Mouse (Mus musculus) mouse embryonic stem cell (cell line): ENCODE results near the gene H2-M5.

Experiments used
- in situ Hi-C, 2 experiments: fragments of 300-500 bp; cut with MboI; formaldehyde crosslinking; loops; 1 replicate in 1 of 2; 3 replicates in 1 of 2; pipeline ENCODE4 v1.14.3; 2019 to 2020; ENCODE audit warnings: low sequenced_read_pairs in 2 of 2, low pct_unique_long_range_greater_than_20kb in 1 of 2, mixed read lengths in 1 of 2; ENCODE audit not compliant: unreplicated experiment in 1 of 2

The H2-M5 gene

DNA sequence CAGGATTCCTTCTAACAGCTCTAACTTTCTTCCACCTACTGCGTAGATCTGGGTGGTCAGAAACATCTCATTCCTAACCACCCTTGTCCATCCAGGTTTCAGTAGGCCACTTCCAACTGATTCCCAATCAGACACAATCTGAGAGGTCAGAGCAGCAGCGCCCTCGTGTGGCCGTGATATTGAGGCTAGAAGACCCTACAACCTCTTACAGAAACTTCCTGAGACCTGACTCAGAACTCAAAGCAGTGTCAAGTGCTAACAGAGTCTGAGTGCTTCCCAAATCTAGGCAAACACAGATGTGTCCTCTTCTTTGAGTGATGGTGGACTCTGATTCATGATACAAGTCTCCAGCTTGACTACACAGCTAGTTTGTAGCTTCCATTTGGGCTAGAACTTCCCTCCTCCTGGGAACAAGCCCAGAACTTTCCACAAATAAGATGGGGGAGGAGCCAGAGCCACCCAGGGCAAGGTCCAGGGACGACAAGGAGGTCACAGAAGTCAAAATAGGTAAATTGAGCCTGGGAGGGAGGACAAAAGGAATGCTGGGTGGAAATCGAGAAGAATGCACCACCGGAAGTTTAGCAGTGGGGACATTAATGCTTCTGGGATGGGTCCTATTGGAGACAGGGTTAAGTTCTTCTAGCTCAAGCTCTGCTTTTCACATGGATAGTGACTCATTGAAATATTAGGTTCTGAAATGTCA, 7.8 kb upstream of the H2-M5 start:
- in situ Hi-C loops = loop anchor here in 1 of 2 experiments (25.0 kb wide), 1 partner anchor 1485 kb away; the partner anchor contains the start of genes Cchcr1, Pou5f1 and Tcf19

DNA sequence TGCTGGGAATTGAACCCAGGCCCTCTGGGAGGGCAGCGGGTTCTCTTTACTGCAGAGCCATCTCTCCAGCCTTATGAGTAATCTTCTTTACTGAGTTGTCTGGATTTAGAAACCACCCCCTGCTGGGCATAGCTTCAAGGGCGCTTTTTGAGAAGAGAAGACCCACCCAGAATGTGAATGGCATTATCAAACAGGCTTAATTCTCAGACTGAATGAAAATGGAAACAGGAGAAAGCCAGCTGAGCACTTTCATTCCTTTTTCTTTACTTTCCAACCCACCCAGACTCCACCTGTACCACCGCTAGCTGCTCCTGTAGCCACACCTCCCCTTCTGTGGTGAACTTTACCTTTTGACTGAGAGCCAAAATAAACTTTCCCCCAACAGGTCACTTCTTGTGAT, 6.1 kb upstream of the H2-M5 start:
- in situ Hi-C loops = loop anchor here in 1 of 2 experiments (25.0 kb wide), 1 partner anchor 1483 kb away; the partner anchor contains the start of genes Cchcr1, Pou5f1 and Tcf19

DNA sequence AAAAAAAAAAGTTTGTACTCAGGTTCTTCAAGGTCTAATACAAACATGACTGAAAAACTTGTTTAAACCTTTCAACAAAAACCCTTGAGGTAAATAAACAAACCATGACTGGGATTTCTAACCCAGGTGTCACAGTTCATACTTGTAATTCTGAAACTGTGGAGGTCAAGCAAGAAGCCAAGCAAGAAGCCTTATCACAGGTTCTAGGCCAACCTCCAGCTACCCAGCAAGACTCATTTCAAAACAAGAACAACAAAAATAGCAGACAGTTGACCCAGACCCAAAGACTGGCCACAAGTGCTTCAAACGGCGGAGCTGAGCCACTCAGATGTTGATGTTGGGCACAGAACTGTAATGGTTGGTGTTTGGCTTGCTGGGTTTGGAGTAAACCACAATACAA, 5.2 kb upstream of the H2-M5 start:
- in situ Hi-C loops = loop anchor here in 1 of 2 experiments (25.0 kb wide), 1 partner anchor 1482 kb away; the partner anchor contains the start of genes Cchcr1, Pou5f1 and Tcf19

DNA sequence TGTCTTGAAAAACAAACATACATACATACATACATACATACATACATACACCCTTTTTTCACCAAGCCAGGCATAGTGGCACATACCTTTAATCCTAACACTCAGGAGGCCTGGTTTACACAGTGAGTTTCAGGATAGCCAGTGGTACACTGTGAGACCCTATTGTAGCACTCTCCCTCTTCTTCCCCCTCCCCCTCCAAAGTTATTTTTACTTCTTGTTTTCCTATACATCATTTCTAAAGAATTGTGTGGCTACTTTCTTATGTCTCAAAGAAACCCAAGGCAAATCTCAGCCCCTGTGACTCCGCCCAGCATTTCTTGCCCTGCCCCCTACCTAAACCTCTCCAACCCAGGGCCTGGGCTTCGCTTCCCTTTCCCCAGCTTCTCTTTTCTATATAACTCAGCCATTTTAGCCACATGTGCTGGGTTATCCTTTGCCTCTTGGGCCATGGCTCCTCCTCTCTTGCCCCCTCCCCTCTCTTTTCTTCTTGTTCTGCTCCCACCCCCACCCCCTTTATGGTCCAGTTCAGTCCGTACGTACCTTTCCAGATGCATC, 4.5 kb upstream of the H2-M5 start:
- in situ Hi-C loops = loop anchor here in 1 of 2 experiments (25.0 kb wide), 1 partner anchor 1482 kb away; the partner anchor contains the start of genes Cchcr1, Pou5f1 and Tcf19

DNA sequence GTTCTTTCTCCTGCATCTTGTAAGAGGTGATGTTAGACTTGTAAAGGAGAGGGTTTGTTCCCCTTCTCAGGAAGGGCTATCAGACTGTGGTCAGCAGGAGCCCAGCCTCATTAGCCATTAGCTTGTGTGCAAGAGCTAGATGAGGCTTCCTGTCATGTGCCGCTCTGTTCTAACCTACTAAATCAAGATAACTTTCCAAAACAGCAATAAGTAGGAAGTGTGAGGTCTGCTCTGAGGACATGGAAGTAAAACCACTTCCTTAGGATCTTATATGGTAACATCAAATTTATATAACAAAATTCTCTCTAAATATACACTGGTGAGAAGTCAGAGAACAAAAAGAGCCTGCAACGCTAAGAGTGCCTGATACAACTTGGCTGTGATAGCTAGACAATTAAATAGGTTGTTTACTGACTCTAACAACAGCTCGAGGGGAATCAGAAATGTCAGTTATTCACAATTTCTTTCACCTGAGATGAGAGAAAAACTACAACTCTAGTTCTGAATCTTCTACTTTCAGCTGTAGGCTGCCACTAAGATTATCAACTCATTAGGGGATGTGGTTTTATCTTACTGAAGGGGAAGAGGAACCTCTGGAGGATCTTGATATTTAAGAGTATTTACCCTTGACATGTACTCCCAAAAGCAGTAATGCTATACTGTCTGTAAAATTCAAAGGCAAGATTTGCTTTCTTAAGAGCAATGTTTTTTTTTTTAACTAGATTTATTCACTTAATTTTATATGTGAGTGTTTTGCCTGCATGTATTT, 3.2 kb upstream of the H2-M5 start:
- in situ Hi-C loops = loop anchor here in 1 of 2 experiments (25.0 kb wide), 1 partner anchor 1480 kb away; the partner anchor contains the start of genes Cchcr1, Pou5f1 and Tcf19

DNA sequence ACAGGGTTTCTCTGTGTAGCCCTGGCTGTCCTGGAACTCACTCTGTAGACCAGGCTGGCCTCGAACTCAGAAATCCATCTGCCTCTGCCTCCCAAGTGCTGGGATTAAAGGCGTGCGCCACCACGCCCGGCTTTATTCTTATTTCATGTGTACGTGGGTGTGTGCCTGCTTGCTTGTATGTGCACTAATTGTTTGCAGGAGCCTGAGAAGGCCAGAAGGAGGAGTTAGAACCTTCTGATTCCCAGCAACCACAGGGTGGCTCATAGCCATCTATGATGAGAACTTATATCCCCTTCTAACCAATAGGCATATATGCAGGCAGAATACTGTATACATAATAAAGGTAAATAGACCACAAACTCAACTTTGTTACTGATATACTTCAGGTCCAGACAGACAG, 1.3 kb upstream of the H2-M5 start:
- in situ Hi-C loops = loop anchor here in 1 of 2 experiments (25.0 kb wide), 1 partner anchor 1478 kb away; the partner anchor contains the start of genes Cchcr1, Pou5f1 and Tcf19

DNA sequence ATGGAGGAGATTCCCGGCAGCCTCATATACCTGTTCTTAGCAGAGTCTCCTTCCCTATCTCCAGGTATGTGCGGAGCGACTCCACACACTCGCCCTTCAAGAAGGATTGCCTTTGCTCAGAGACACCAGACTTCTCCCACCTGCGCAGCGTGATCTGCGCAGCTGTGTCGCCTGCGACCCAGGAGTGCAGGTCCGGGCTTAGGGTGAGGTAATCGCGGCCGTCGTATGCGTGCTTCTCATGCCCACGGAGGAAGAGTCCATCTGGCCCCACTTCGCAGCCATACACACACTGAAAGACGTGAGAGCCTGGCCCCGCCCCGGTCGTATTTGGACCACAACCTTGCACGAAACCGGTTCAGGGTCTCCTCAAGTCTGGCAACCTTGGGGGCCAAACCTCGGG, 862 bp downstream of the H2-M5 start:
- in situ Hi-C loops = loop anchor here in 1 of 2 experiments (25.0 kb wide), 1 partner anchor 1476 kb away; the partner anchor contains the start of genes Cchcr1, Pou5f1 and Tcf19

DNA sequence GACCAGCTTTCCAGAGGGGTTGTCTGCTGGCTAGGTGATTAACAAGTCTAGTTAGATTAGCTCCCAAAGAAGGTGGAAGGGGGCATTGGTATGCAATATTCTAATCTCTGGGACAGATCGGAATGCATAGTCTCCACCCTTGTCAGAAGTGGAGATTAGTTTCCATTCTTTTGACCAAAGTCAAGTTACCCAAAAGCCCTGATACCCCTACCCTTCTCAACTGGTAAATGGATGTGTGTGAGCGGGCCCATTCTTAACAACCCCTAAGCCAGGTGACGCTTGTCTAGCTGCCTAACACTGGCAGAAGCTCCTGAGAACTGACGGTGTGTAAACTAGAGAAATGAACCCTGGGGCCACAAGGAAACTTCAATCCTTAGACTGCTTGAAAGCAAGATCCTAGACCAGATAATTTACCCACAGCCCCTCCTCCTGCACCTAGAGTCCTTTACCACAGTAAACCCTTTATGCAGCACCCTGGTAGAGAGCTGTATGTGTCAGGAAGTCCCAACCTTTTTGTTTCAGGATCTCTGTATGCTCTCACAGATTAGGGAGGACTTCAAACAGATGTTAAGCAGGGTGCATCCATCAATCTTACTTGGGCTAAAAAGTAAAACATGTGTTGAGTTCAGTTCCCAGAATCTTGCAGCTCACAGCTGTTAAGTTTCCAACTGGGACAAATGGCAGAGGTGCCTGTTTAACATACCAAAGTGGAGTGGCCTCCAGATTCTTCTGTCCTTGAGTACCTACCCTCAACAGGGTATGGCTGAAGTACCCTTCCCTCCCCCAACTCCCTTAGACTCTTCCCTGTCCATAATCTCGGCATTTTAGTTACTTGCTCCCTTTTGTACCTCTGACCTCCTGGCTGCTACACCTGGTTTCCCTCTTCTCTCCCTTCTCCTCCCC, 6.8 kb downstream of the H2-M5 start:
- in situ Hi-C loops = loop anchor here in 1 of 2 experiments (25.0 kb wide), 1 partner anchor 1470 kb away; the partner anchor contains the start of genes Cchcr1, Pou5f1 and Tcf19

DNA sequence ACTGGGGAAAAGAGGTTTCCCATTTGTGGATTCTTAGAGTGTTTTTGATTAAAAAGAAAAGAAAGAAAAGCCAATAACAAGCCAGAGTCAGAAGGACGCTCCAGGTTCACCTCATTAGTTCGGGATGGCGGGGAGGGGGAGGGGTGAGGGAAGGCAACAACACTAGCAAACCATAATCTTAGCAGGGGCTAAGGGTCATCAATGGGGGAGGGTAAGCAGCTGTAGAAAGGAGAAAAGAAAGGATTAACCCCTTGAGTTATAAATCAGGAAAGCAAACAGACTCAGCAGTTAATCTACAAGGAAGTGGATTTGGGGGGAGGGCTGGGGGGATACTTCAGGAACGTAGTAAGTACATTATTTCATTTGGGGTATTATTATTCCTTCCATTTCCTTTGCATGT, 7.5 kb downstream of the H2-M5 start:
- in situ Hi-C loops = loop anchor here in 1 of 2 experiments (25.0 kb wide), 1 partner anchor 1470 kb away; the partner anchor contains the start of genes Cchcr1, Pou5f1 and Tcf19

DNA sequence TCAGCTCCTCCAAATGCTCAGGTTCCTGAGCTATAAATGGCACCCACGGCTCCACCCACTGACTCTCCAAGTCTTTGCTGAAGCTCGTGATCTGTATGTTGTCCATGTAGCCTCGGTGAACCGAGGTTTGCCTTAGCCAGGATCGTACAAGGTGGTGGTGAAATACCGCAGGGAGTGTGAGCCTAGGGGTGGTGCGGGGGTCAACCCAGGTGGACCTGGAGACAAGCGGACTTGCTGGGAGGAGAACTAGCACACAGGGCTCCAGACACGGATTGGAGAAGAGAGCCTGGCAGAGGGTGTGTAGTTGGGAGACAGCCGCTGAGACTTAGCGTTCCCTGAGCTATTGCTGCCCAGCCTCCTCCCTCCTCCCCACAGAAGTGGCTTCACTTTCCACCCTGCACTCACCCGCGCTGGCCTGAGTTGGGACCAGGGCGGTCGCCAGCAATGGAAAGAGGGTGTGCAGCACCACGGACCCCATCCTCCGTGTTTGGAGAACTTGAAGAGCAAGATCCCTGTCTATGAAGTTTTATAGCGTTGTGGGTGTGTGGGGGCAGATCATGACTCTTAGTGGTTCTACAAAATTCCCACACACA, 8.0 kb downstream of the H2-M5 start, which contains the start of gene 2410137M14Rik:
2410137M14Rik (minus strand) TSS at position 17 of the 593 bp plus-strand sequence.
- in situ Hi-C loops = loop anchor here in 1 of 2 experiments (25.0 kb wide), 1 partner anchor 1469 kb away; the partner anchor contains the start of genes Cchcr1, Pou5f1 and Tcf19

DNA sequence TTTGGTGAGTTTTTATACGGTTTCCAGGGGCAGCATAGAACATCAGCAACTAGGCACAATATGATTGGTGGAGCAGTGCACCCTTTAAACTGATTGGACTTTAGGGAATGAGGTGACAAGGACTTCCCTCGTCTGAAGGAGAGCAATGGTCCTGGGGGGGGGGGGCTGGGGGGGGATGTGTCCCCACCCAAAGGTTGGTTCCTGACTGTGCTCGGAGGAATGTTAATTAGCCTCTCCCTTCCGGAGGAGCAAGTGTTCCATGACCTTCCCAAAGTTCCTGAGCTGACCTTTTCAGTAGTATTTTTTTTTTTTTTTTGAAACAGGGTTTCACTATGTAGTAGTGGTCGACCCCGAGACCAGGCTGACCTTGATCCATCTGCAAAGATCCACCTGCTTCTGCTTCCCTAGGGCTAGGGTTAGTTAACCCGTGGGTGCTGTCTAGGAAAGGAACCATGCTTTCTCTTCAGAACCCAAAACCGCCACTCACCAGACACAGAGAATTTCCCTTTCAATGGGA, 16.0 kb downstream of the H2-M5 start:
- in situ Hi-C loops = no loop called here

DNA sequence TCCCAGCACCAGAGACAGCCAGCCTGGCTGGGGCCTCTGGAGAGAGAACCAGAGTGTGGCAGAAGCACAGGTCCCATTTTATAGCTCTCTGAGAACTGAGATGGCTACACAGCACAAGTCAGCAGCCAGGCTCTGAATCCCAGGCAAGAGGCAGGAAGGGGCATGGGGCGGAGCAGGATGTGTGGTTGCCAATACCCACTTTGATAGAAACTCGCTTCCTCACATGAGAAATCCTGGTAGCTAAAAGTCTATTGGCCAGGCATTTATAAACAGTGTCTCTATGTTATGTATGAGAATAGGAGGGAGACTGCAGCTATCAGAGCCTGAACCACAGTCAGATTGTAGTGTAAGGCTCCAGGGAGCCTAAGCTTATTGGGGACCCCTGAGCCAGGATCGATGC, 16.5 kb downstream of the H2-M5 start:
- in situ Hi-C loops = no loop called here

DNA sequence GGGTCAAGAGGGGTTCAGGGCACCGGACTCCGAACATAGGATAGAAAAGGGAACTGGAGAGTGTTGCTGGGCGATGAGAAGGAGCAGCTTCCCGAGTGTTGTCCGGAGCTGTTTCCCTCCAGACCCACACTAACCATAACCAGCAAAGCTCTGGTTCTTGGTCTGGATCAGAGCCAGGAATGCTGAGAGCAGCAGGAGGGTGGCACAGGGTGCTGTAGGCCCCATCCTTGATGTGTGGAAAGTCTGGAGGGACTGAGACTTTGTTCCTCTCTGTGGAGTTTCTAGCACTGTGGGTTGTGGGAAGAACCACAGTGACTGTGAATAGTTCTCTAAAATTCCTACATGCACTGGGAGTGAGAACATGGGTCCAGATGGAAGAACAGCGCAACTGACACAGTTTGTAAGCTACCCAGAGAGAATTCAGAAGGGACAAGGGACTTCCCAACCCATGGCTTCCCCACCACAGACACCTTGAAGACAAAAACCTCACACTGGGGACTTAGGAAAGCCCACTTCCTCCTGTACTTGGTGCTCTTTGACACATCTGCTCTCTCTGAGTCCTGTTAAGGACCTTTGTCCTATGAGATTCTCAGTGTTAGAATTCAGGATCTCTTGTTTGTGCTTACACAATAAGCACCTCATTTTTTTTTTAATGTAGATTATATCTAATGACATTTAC, 18.0 kb downstream of the H2-M5 start:
- in situ Hi-C loops = no loop called here

DNA sequence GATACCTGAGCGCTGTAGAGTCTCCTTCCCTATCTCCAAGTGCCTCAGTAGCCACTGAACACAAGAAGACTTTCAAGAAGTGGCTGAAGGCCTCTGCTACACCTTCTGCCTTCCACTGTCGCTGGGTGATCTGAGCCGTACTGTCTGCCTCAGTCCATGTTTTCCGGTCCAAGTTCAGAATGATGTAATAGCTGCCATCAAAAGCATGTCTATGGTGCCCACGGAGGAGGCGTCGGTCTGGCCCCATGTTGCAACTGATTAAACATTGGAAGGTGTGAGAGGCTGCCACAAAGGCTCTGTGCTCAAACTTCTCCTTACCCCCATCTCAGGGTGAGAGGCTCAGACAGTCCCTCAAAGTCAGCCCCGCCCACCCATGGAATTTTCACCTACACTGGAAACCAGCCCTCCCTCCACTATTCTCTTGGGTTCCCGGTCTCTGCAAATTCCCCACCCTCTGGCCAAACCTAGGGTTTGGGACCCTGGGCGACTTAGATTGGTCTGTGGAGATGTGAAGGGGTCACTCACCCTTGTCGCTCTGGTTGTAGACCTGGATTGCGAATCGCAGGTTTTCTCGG, 18.9 kb downstream of the H2-M5 start:
- in situ Hi-C loops = no loop called here

DNA sequence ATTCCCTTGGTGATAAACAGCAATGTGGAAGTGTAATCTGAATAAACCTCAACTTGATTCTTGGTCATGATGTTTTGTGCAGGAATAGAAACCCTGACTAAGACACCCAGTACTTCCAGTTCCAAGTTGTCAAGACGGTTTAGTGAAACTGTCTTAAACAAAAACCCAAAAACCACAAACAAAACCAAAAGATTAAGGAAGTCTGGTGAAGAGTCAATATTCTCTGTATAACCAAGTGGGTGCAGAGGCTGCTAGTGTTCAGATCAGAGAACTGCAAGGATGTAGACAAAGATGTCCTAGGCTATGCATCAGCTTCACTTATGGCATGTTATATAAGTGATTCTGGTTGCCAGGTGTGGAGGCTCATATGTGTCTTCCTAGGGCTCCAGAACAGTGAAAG, 22.5 kb downstream of the H2-M5 start:
- in situ Hi-C loops = no loop called here

DNA sequence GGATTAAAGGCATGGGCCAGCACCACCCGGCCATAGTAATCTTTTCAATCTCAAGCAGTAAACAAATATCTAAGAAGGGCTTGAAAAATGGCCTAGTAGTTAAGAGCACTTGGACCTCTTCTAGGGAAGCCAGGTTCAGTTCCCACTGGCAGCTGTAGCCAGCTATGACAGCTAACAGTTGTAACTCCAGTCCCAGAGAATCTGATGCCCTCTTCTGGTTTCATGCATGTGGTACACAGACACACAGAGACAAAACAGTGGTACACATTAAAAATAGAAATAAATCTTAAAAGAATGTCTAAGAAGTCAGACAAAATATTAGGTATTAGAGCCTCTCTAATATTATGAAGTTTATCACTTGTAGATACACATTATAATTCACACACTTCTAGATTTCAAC, 28.2 kb downstream of the H2-M5 start:
- in situ Hi-C loops = no loop called here
